Mouse (Mus musculus) spleen, postnatal 14 days (tissue): ENCODE measurements around the gene Olfr488.
"Not testable (repeated sequence)": the region's sequence is repeated elsewhere in the genome, so short reads cannot be mapped to it uniquely, and the experiment has no call there.

Experiments used
- DNase-seq, 2 experiments: peaks; one replicate each; pipeline ENCODE4 v3.0.0; 2021 to 2022; ENCODE audit warnings: low spot score in 2 of 2

The Olfr488 gene

DNA sequence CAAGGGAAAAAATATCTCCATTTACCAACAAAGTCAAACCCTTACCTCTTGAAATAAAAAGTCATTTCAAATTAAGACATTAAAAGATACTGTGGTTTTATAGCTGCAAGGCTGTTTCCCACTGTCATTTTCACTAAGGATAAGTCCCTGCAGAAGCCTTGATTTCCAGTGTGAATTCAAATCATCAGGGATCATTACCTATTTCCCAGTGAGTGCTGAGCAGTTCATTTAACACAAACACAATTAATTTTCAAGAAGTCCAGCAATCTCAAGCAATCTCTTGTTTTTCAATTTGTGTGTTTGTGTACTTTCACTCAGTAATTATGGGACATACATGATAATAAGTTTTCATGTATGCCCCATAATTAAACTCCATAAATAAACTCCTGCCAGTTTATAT lies at the start of gene Olfr488:
Gene Olfr488, minus strand, starts transcription at position 101 of the 400 bp plus-strand sequence.
- no peak for DNase-seq

DNA sequence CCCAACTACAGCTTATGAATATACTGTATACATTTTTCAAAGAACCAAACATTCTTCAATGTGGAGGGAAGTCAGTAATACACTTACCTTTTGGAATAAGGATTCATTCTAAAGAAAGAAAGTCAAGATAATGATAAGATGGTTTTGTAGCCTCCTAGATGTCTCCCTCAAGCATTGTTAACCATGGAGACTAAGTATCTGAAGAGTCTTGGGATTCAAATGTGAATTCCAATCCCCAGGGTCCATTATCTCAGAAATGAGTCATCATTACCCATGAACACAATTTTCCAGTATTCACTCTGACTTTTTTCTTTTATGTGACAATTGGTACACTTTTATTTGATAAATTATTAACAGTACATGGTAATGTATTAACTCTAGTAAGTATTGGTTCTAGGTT lies 30.7 kb upstream of the Olfr488 start, which contains the start of gene Olfr490:
Gene Olfr490, minus strand, starts transcription at position 101 of the 400 bp plus-strand sequence.
- no peak for DNase-seq

DNA sequence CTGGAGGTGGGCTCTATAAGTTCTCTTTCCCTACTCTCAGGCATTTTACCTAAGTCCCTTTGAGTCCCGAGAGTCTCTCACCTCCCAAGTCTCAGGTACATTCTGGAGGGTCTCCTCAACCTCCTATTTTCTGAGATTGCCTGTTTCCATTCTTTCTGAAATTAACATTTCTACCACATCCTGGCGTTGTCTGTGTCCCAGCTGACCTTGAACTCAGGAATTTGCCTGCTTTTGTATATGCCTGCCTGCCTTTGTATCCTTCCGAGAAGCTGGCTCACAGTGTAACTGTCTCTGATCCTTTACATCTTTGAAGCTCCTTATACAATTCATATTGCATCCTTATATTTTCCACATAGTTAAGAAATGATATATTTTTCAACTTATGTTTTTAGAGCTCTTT lies 24.6 kb downstream of the Olfr488 start:
- DNase-seq, result no peak

DNA sequence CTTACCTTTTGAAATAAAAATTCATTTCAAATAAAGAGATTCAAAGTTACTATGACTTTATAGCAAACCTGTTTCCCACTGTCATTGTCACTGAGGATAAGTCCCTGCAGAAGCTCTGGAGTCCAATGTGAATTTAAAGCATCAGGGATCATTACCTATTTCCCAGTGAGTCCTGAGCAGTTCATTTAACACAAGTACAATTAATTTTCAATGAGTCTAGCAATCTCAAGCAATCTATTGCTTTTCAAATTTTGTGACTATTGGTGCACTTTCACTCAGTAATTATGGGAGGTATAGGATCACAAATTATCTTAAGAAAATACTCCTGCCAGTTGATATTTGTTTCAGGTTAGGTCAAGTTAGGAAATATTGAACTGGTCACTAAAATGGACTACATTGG lies 43.6 kb downstream of the Olfr488 start, which contains the start of gene Olfr487:
Gene Olfr487, minus strand, starts transcription at position 101 of the 400 bp plus-strand sequence.
- not testable (repeated sequence) for DNase-seq
